Comparison of ENCODE assay signal across 8 mouse cellular contexts in genomic region chr7:97081242-97081958, GRCm38 (mm10). TPM values are rescaled to one million over a fixed set of nuclear protein-coding genes. Genes with fewer than 3 reads are reported as not detected.
DNase-seq lines count a peak whose midpoint lies in the region; ATAC-seq and TF ChIP-seq lines count a peak whose summit lies in the region.

TSS of gene Gab2 (plus strand) at chr7:97081586.

- H3K4me3 ChIP-seq in heart, embryonic 12.5 days: peak within 1 kb of the TSS; percentile 97
- H3K4me3 ChIP-seq in kidney, postnatal 0 days (replicated peaks; ENCODE audit: low read depth, low read length): peak within 1 kb of the TSS; percentile 96
- peak within 1 kb of the TSS; percentile 78 to 93 for H3K4me3 ChIP-seq in liver, embryonic 14.5 days (ENCODE audit: insufficient read depth in 1 of 2, low read depth in 2 of 2, low read length in 2 of 2)
- peak within 1 kb of the TSS; percentile 92 for H3K4me3 ChIP-seq in stomach, embryonic 16.5 days (replicated peaks; ENCODE audit: low read length)

- 0% methylated on average over 35 of the region's 83 CpGs for WGBS in heart, embryonic 12.5 days
- WGBS in kidney, postnatal 0 days: under 1% methylated on average over 45 of the region's 83 CpGs
- WGBS in liver, embryonic 14.5 days (ENCODE audit: insufficient replicate concordance): under 1% methylated on average over 61 of the region's 83 CpGs
- under 1% methylated on average over 55 of the region's 83 CpGs for WGBS in stomach, embryonic 16.5 days

- no peaks in the 10 kb centered on the region for H3K36me3 ChIP-seq in heart, embryonic 12.5 days
- no peaks in the 10 kb centered on the region for H3K36me3 ChIP-seq in kidney, postnatal 0 days (ENCODE audit: insufficient read depth, low read length)
- no peaks in the 10 kb centered on the region for H3K36me3 ChIP-seq in liver, embryonic 14.5 days (replicated peaks; ENCODE audit: control insufficient read depth, insufficient read depth, low read depth)
- no peaks in the 10 kb centered on the region for H3K36me3 ChIP-seq in stomach, embryonic 16.5 days (ENCODE audit: control insufficient read depth, insufficient read depth, low read length)

- H3K4me1 ChIP-seq in heart, embryonic 12.5 days (replicated peaks): peaks cover 23% of the 10 kb centered on the region
- peaks cover 4% of the 10 kb centered on the region; the same call in 1 of the 2 replicates for H3K4me1 ChIP-seq in kidney, postnatal 0 days (replicated peaks; ENCODE audit: insufficient read depth, low read length)
- H3K4me1 ChIP-seq in liver, embryonic 14.5 days (replicated peaks; ENCODE audit: control insufficient read depth in 2 of 2, insufficient read depth in 2 of 2, low read length in 1 of 2): peaks cover 2 to 17% of the 10 kb centered on the region in 2 experiments
- H3K4me1 ChIP-seq in stomach, embryonic 16.5 days (ENCODE audit: control insufficient read depth, insufficient read depth, low read length): peaks cover 23% of the 10 kb centered on the region; the same call in 1 of the 2 replicates

- TF ChIP-seq CTCF in kidney, postnatal 0 days (IDR thresholded peaks at IDR 0.05; ENCODE audit: low read depth): no peak
- TF ChIP-seq CTCF in liver, embryonic 14.5 days (IDR thresholded peaks at IDR 0.05; ENCODE audit: low read depth): no peak

- peak; percentile 60 for DNase-seq in CD4-positive helper T cell, adult 2 months (ENCODE audit: low read depth, low spot score)
- peak; percentile 16 for DNase-seq in brain, embryonic 18.5 days (ENCODE audit: low read depth, low spot score)
- DNase-seq in kidney, postnatal 0 days (ENCODE audit: low spot score): peak; percentile 84
- peak; percentile 47 to 58 (median 51) for DNase-seq in liver, embryonic 14.5 days (ENCODE audit: low read depth in 3 of 3, low spot score in 3 of 3)
- DNase-seq in neural tube, embryonic 10.5 days (ENCODE audit: extremely low spot score, low spot score): peak; percentile 86

- H3K9me3 ChIP-seq in heart, embryonic 12.5 days (replicated peaks): no peaks in the 10 kb centered on the region
- no peaks in the 10 kb centered on the region for H3K9me3 ChIP-seq in kidney, postnatal 0 days (replicated peaks; ENCODE audit: low read length)
- no peaks in the 10 kb centered on the region for H3K9me3 ChIP-seq in liver, embryonic 14.5 days (ENCODE audit: control insufficient read depth, low read length)
- H3K9me3 ChIP-seq in stomach, embryonic 16.5 days (replicated peaks; ENCODE audit: control insufficient read depth, low read length): no peaks in the 10 kb centered on the region

- no peaks in the 10 kb centered on the region for H3K27me3 ChIP-seq in heart, embryonic 12.5 days (replicated peaks)
- no peaks in the 10 kb centered on the region for H3K27me3 ChIP-seq in kidney, postnatal 0 days (ENCODE audit: insufficient read depth, low read length)
- H3K27me3 ChIP-seq in liver, embryonic 14.5 days (ENCODE audit: control insufficient read depth, insufficient read depth, low read length): no peaks in the 10 kb centered on the region
- H3K27me3 ChIP-seq in stomach, embryonic 16.5 days (ENCODE audit: control insufficient read depth, insufficient read depth, low read length): no peaks in the 10 kb centered on the region

- peak within 1 kb of the TSS; percentile 69 for H3K4me2 ChIP-seq in heart, embryonic 12.5 days
- H3K4me2 ChIP-seq in kidney, postnatal 0 days (ENCODE audit: low read length): peak within 1 kb of the TSS; percentile 69
- H3K4me2 ChIP-seq in liver, embryonic 14.5 days (ENCODE audit: low read depth): peak within 1 kb of the TSS; percentile 94
- H3K4me2 ChIP-seq in stomach, embryonic 16.5 days (ENCODE audit: low read depth, low read length): peak within 1 kb of the TSS; percentile 85

- H3K9ac ChIP-seq in heart, embryonic 12.5 days: peak within 1 kb of the TSS; percentile 97
- peak within 1 kb of the TSS; percentile 98 for H3K9ac ChIP-seq in kidney, postnatal 0 days (ENCODE audit: low read depth, low read length)
- H3K9ac ChIP-seq in liver, embryonic 14.5 days (replicated peaks): peak within 1 kb of the TSS; percentile 93
- peak within 1 kb of the TSS; percentile 88 for H3K9ac ChIP-seq in stomach, embryonic 16.5 days (ENCODE audit: low read length)

- peak; percentile 67; the same call in 1 of the 2 replicates for ATAC-seq in erythroid progenitor cell, adult 5-6 weeks (replicated peaks; ENCODE audit: low FRiP score, poor library complexity, severe bottlenecking)
- peak; percentile 88 for ATAC-seq in heart, embryonic 12.5 days (ENCODE audit: insufficient number of reproducible peaks, low FRiP score)
- peak; percentile 92 for ATAC-seq in kidney, postnatal 0 days (replicated peaks; ENCODE audit: low FRiP score, low read depth)
- ATAC-seq in liver, embryonic 14.5 days (ENCODE audit: insufficient read depth): peak; percentile 93
- peak; percentile 87 for ATAC-seq in stomach, embryonic 16.5 days (ENCODE audit: insufficient read depth, low FRiP score)

- no peak for TF ChIP-seq EP300 in liver, embryonic 14.5 days (IDR thresholded peaks at IDR 0.05; ENCODE audit: low read depth)

- H3K27ac ChIP-seq in heart, embryonic 12.5 days (ENCODE audit: poor library complexity, severe bottlenecking): peak within 1 kb of the TSS; percentile 94
- H3K27ac ChIP-seq in kidney, postnatal 0 days: peak within 1 kb of the TSS; percentile 98
- peak within 1 kb of the TSS; percentile 67 for H3K27ac ChIP-seq in liver, embryonic 14.5 days
- H3K27ac ChIP-seq in stomach, embryonic 16.5 days (ENCODE audit: low read length): peak within 1 kb of the TSS; percentile 96

RNA-seq across cellular contexts. Expression of gene Gab2, which starts in this region (rescaled TPM):
- total RNA-seq in erythroid progenitor cell, adult 5-6 weeks (2015; ENCODE audit: low replicate concordance): 5.0 and 5.4 TPM in 2 replicates
- total RNA-seq in erythroid progenitor cell, adult 5-6 weeks (2017; ENCODE audit: low replicate concordance): 2.1 and 3.5 TPM in 2 replicates
- 10.9 and 11.5 TPM in 2 replicates for polyA plus RNA-seq in heart, embryonic 12.5 days (2016; fragmentation: Nextera tagmentation; extraction: Ambion mirVana)
- polyA plus RNA-seq in kidney, postnatal 0 days (2015; fragmentation: Nextera tagmentation; extraction: Ambion mirVana): 10.6 and 11.4 TPM in 2 replicates
- polyA plus RNA-seq in liver, embryonic 14.5 days (2012; rRNA removed): 2.2 and 2.4 TPM in 2 replicates
- polyA plus RNA-seq in liver, embryonic 14.5 days (2014; fragmentation: Nextera tagmentation; extraction: Ambion mirVana): 1.9 and 2.0 TPM in 2 replicates
- polyA plus RNA-seq in stomach, embryonic 16.5 days (2015; fragmentation: Nextera tagmentation; extraction: Ambion mirVana): 8.3 TPM in 2 replicates

Comparison
In these comparisons a context has a peak if more than half of its experiments do, and no peak if none do; other contexts are left out.
1. Peak in every context shown above with its lines: DNase-seq, ATAC-seq, H3K4me3 ChIP-seq and H3K27ac ChIP-seq.
2. DNase-seq: peak in every context shown above with its lines; median percentile 86 in neural tube, embryonic 10.5 days; 84 in kidney, postnatal 0 days; 60 in CD4-positive helper T cell, adult 2 months; 51 in liver, embryonic 14.5 days; 16 in brain, embryonic 18.5 days.